Mouse (Mus musculus): Measurements from ENCODE around the gene Hcn1. TPM values are rescaled to one million over a fixed set of nuclear protein-coding genes. Genes with fewer than 3 reads are reported as not detected.

Gene Hcn1
- total and polyA plus RNA-seq, 3 experiments = not detected

- TF ChIP-seq MYB (IDR thresholded peaks at IDR 0.05; ENCODE audit: low read depth, low read length) = no peak
- no peak for TF ChIP-seq MAX (IDR thresholded peaks at IDR 0.05; ENCODE audit: low read length)
- TF ChIP-seq POLR2AphosphoS5 (IDR thresholded peaks at IDR 0.05; ENCODE audit: borderline replicate concordance, low read depth, low read length) = no peak
- TF ChIP-seq RCOR1 (IDR thresholded peaks at IDR 0.05; ENCODE audit: low read depth, low read length) = no peak
- no peak for TF ChIP-seq GATA1 (IDR thresholded peaks at IDR 0.05; ENCODE audit: low read depth, low read length)
- no peak for TF ChIP-seq CHD1 (IDR thresholded peaks at IDR 0.05; ENCODE audit: low read depth, low read length)
- Histone ChIP-seq H3K36me3 (ENCODE audit: control insufficient read depth in 1 of 2, insufficient read depth in 2 of 2, low read length in 2 of 2) (no peaks in the 10 kb centered on the region), H3K27me3 (ENCODE audit: control insufficient read depth in 1 of 2, insufficient read depth in 2 of 2, low read length in 2 of 2) (no peaks in the 10 kb centered on the region), H3K4me3 (ENCODE audit: control insufficient read depth in 1 of 2, insufficient read depth in 1 of 2, low read depth in 2 of 2, low read length in 2 of 2) (no peak overlapping the region), H3K9me3 (replicated peaks; ENCODE audit: insufficient read depth, low read length) (no peaks in the 10 kb centered on the region), H3K9ac (ENCODE audit: control insufficient read depth, low read depth, low read length, poor library complexity, severe bottlenecking) (no peak overlapping the region), H3K27ac (ENCODE audit: control insufficient read depth, low read depth, low read length) (no peak overlapping the region), H3K79me2 (ENCODE audit: control insufficient read depth, insufficient read depth, low read length, poor library complexity) (no peaks in the 10 kb centered on the region), H3K4me1 (ENCODE audit: control insufficient read depth in 1 of 2, insufficient read depth in 2 of 2, low read length in 2 of 2) (no peaks in the 10 kb centered on the region)
- no peak for DNase-seq (ENCODE audit: low read depth, low spot score)
Observed at GRCm38 (mm10) chr13:117929734-117930133, 327.6 kb downstream of the Hcn1 start.

GRCm38 (mm10) chr13:117931746-117932145 is 329.6 kb downstream of the Hcn1 start:
- Histone ChIP-seq H3K27ac (ENCODE audit: control insufficient read depth, low read depth, low read length) (no peak overlapping the region), H3K9me3 (replicated peaks; ENCODE audit: insufficient read depth, low read length) (no peaks in the 10 kb centered on the region), H3K27me3 (ENCODE audit: control insufficient read depth in 1 of 2, insufficient read depth in 2 of 2, low read length in 2 of 2) (no peaks in the 10 kb centered on the region), H3K9ac (ENCODE audit: control insufficient read depth, low read depth, low read length, poor library complexity, severe bottlenecking) (no peak overlapping the region), H3K4me1 (ENCODE audit: control insufficient read depth in 1 of 2, insufficient read depth in 2 of 2, low read length in 2 of 2) (no peaks in the 10 kb centered on the region), H3K79me2 (ENCODE audit: control insufficient read depth, insufficient read depth, low read length, poor library complexity) (no peaks in the 10 kb centered on the region), H3K4me3 (ENCODE audit: control insufficient read depth in 1 of 2, insufficient read depth in 1 of 2, low read depth in 2 of 2, low read length in 2 of 2) (no peak overlapping the region), H3K36me3 (ENCODE audit: control insufficient read depth in 1 of 2, insufficient read depth in 2 of 2, low read length in 2 of 2) (no peaks in the 10 kb centered on the region)
- TF ChIP-seq POLR2AphosphoS2 (IDR thresholded peaks at IDR 0.05; ENCODE audit: low read length) (no peak), NELFE (IDR thresholded peaks at IDR 0.05; ENCODE audit: low read depth, low read length) (no peak), TCF12 (IDR thresholded peaks at IDR 0.05; ENCODE audit: low read depth, low read length) (no peak), MAX (IDR thresholded peaks at IDR 0.05; ENCODE audit: low read length) (no peak), KAT2A (conservative IDR thresholded peaks at IDR 0.05; ENCODE audit: low read depth, low read length) (no peak), ZNF384 (IDR thresholded peaks at IDR 0.05; ENCODE audit: low read depth, low read length) (no peak), EP300 (IDR thresholded peaks at IDR 0.05; ENCODE audit: low read depth in 1 of 2, low read length in 2 of 2) (no peak), ETS1 (IDR thresholded peaks at IDR 0.05; ENCODE audit: low read depth, low read length) (no peak), MAZ (IDR thresholded peaks at IDR 0.05; ENCODE audit: low read depth, low read length) (no peak), E2F4 (IDR thresholded peaks at IDR 0.05; ENCODE audit: borderline replicate concordance, low read depth, low read length) (no peak), CHD2 (IDR thresholded peaks at IDR 0.05; ENCODE audit: low read length) (no peak), TAL1 (IDR thresholded peaks at IDR 0.05; ENCODE audit: low read length) (no peak)
- DNase-seq (ENCODE audit: low read depth, low spot score) = no peak

GRCm38 (mm10) chr13:117938761-117939160 is 336.6 kb downstream of the Hcn1 start:
- no peak for DNase-seq (ENCODE audit: low read depth, low spot score)
- Histone ChIP-seq H3K27me3 (ENCODE audit: control insufficient read depth in 1 of 2, insufficient read depth in 2 of 2, low read length in 2 of 2) (no peaks in the 10 kb centered on the region), H3K4me1 (ENCODE audit: control insufficient read depth in 1 of 2, insufficient read depth in 2 of 2, low read length in 2 of 2) (no peaks in the 10 kb centered on the region), H3K4me3 (ENCODE audit: control insufficient read depth in 1 of 2, insufficient read depth in 1 of 2, low read depth in 2 of 2, low read length in 2 of 2) (no peak overlapping the region), H3K36me3 (ENCODE audit: control insufficient read depth in 1 of 2, insufficient read depth in 2 of 2, low read length in 2 of 2) (no peaks in the 10 kb centered on the region), H3K27ac (ENCODE audit: control insufficient read depth, low read depth, low read length) (no peak overlapping the region), H3K9ac (ENCODE audit: control insufficient read depth, low read depth, low read length, poor library complexity, severe bottlenecking) (no peak overlapping the region), H3K9me3 (replicated peaks; ENCODE audit: insufficient read depth, low read length) (no peaks in the 10 kb centered on the region), H3K79me2 (ENCODE audit: control insufficient read depth, insufficient read depth, low read length, poor library complexity) (no peaks in the 10 kb centered on the region)
- no peak for TF ChIP-seq JUND (IDR thresholded peaks at IDR 0.05; ENCODE audit: low read depth, low read length)
